Mouse (Mus musculus) hindbrain, embryonic 15.5 days (tissue): Measurements from ENCODE around the gene Fbxw16. TPM values are rescaled to one million over a fixed set of nuclear protein-coding genes. Genes with fewer than 3 reads are reported as not detected.
"Not testable (repeated sequence)": the region's sequence is repeated elsewhere in the genome, so short reads cannot be mapped to it uniquely, and the experiment has no call there.

Experiments used
- ATAC-seq: fragments of 200-750 bp; cut with Nextera tagmentation; 2 replicates; pipeline ENCODE4 v1.8.0; 2017; ENCODE audit warnings: low read depth, moderate number of reproducible peaks, moderate TSS enrichment; ENCODE audit not compliant: low FRiP score
- H3K27ac ChIP-seq: fragments of 300-500 bp; sonication (generic); replicated peaks from 2 replicates; pipeline ENCODE4 v1.5.1; 2015; ENCODE audit warnings: mild to moderate bottlenecking, inconsistent platforms
- H3K27me3 ChIP-seq: fragments of 300-500 bp; sonication (generic); 2 replicates; pipeline ENCODE4 v1.6.1; 2015; ENCODE audit warnings: control low read depth, inconsistent platforms
- H3K36me3 ChIP-seq: fragments of 300-500 bp; sonication (generic); 2 replicates; pipeline ENCODE4 v1.6.1; 2015; ENCODE audit warnings: control low read depth, inconsistent platforms
- H3K4me1 ChIP-seq: fragments of 300-500 bp; sonication (generic); replicated peaks from 2 replicates; pipeline ENCODE4 v1.6.1; 2015; ENCODE audit warnings: control low read depth, inconsistent platforms
- H3K4me2 ChIP-seq: fragments of 300-500 bp; sonication (generic); 2 replicates; pipeline ENCODE4 v1.6.1; 2015; ENCODE audit warnings: moderate library complexity, mild to moderate bottlenecking, inconsistent platforms
- H3K4me3 ChIP-seq: fragments of 300-500 bp; sonication (generic); 2 replicates; pipeline ENCODE4 v1.5.1; 2015; ENCODE audit warnings: mild to moderate bottlenecking, inconsistent platforms
- H3K9ac ChIP-seq: fragments of 300-500 bp; sonication (generic); 2 replicates; pipeline ENCODE4 v1.6.1; 2015; ENCODE audit warnings: inconsistent platforms
- H3K9me3 ChIP-seq: fragments of 300-500 bp; sonication (generic); 2 replicates; pipeline ENCODE4 v1.6.1; 2016; ENCODE audit warnings: control low read depth, inconsistent platforms
- WGBS: fragments of 180-500 bp; shearing (Covaris S2); methylation state at CpG from one replicate; pipeline ENCODE4 v1.1.7; 2015; 5-methylcytosine and 5-hydroxymethylcytosine counted together
- polyA plus RNA-seq: library from polyadenylated mRNA; unstranded; fragments of >200 nt; fragmentation: Nextera tagmentation; extraction: Ambion mirVana; gene quantifications from 2 replicates; pipeline ENCODE4 v1.2.1, GENCODE M21; 2015

Gene Fbxw16
- polyA plus RNA-seq = not detected in 2 replicates

DNA sequence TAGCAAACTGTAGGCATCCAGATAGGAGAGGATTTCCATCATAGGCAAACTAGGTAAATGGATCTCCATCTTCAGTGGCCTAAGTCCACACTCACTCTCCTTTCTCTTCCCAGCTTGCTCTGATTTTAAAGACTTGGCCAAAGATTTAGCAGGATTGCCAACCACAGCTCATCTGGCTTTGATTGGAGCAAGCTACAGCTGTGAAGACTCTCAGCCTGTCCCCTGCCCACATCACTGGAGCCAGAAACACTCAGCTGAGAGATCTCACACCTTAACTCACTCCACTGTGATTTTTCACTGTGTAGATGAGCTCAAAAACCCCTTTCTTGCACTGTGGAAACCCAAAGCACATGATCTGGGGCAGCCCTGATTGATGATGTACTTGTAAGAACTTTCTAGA is at the start of gene Fbxw16:
Gene Fbxw16 (minus strand): TSS at position 101 of the 400 bp plus-strand sequence.
- H3K4me2 ChIP-seq = no peak within 1 kb of the TSS
- no peak within 1 kb of the TSS for H3K4me3 ChIP-seq

DNA sequence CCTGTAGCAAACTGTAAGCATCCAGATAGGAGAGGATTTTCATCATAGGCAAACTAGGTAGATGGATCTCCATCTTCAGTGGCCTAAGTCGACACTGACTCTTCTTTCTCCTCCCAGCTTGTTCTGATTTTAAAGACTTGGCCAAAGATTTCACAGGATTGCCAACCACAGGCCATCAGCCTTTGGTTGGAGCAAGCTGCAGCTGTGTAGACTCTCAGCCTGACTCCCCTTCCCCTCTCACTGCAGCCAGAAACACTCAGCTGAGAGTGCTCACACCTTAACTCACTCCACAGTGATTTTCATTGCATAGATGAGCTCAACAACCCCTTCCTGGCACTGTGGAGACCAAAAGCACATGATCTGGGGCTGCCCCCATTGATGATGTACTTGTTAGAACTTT is 46.8 kb upstream of the Fbxw16 start, which contains the start of gene Fbxw19:
Gene Fbxw19 (minus strand): TSS at position 101 of the 400 bp plus-strand sequence.
- not testable (repeated sequence) for H3K9ac ChIP-seq, ATAC-seq, H3K9me3 ChIP-seq, H3K4me2 ChIP-seq, H3K27me3 ChIP-seq, H3K4me3 ChIP-seq, H3K4me1 ChIP-seq, H3K27ac ChIP-seq, H3K36me3 ChIP-seq
- 80% methylated on average over 1 of the region's 1 CpGs for WGBS

More for the DNA sequence above, at the start of gene Fbxw16:
- H3K36me3 ChIP-seq = no peaks in the 10 kb centered on the region
- no peaks in the 10 kb centered on the region for H3K27me3 ChIP-seq
- no peaks in the 10 kb centered on the region for H3K9me3 ChIP-seq
- ATAC-seq = no peak
- no peak within 1 kb of the TSS for H3K9ac ChIP-seq
- no peak within 1 kb of the TSS for H3K27ac ChIP-seq
- no peaks in the 10 kb centered on the region for H3K4me1 ChIP-seq

DNA sequence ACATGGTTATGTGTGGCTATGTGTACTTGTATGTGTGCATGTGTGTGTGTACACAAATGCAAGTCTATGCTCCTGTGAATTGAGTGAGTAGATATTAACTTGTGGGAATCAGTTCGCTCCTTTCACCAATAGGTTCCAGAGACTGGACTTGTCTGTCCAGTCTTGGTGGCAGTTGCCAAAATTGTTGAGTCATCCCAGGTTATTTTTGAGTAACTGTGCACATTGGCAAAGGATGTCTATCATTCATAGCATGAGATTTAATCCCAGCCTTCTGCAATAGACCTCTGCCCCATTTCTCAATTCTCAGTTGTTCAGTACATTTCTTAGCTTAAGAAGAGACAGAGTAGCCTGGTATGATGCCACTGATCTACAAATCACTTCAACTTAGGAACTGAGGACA is 16.0 kb downstream of the Fbxw16 start:
- ATAC-seq = no peak
- Histone ChIP-seq H3K4me3 (no peak overlapping the region), H3K4me2 (no peak overlapping the region), H3K27me3 (no peaks in the 10 kb centered on the region), H3K36me3 (no peaks in the 10 kb centered on the region), H3K27ac (no peak overlapping the region), H3K9ac (no peak overlapping the region), H3K4me1 (no peaks in the 10 kb centered on the region), H3K9me3 (no peaks in the 10 kb centered on the region)
- WGBS = 89% methylated on average over 1 of the region's 1 CpGs

DNA sequence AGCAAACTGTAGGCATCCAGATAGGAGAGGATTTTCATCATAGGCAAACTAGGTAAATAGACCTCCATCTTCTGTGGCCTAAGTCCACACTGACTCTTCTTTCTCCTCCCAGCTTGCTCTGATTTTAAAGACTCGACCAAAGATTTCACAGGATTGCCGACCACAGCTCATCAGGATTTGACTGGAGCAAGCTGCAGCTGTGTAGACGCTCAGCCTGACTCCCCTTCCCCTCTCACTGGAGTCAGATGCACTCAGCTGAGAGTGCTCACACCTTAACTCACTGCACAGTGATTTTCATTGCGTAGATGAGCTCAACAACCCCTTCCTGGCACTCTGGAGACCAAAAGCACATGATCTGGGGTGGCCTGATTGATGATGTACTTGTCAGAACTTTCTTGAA is 44.7 kb downstream of the Fbxw16 start, which contains the start of gene Fbxw22:
Gene Fbxw22 (minus strand): TSS at position 101 of the 400 bp plus-strand sequence.
- 77% methylated on average over 4 of the region's 4 CpGs for WGBS
- H3K4me2 ChIP-seq, H3K27me3 ChIP-seq, H3K4me1 ChIP-seq, H3K9me3 ChIP-seq, H3K9ac ChIP-seq, H3K4me3 ChIP-seq, ATAC-seq, H3K27ac ChIP-seq, H3K36me3 ChIP-seq: not testable (repeated sequence)

Other genes starting within 250 kb of the Fbxw16 start
- gene Fbxw20, start 214.4 kb downstream of the Fbxw16 start, polyA plus RNA-seq = not detected in 2 replicates
- not detected in 2 replicates for gene Fbxw14, start 161.5 kb downstream of the Fbxw16 start, polyA plus RNA-seq
- gene Fbxw28, start 109.5 kb downstream of the Fbxw16 start, polyA plus RNA-seq = 0.12 TPM in 1 of 2 replicates, not detected in the other
- not detected in 2 replicates for gene Fbxw22, start 44.8 kb downstream of the Fbxw16 start, polyA plus RNA-seq
- not detected in 2 replicates for gene Fbxw19, start 46.7 kb upstream of the Fbxw16 start, polyA plus RNA-seq
- 0.10 and 0.14 TPM in 2 replicates for gene Fbxw15, start 119.1 kb upstream of the Fbxw16 start, polyA plus RNA-seq
- gene Fbxw24, start 176.9 kb upstream of the Fbxw16 start, polyA plus RNA-seq = 0.14 TPM in 1 of 2 replicates, not detected in the other
- not detected in 2 replicates for gene Fbxw25, start 215.5 kb upstream of the Fbxw16 start, polyA plus RNA-seq